Mouse (Mus musculus) kidney, adult 2 months (tissue): ENCODE data around the gene Vmn2r101.

Source experiments
- CTCF ChIP-seq: fragments of 200-500 bp; conservative IDR thresholded peaks from 2 replicates; pipeline ENCODE4 v1.5.1; 2011; ENCODE audit warnings: low read depth, mild to moderate bottlenecking, control low read depth, low read length, moderate library complexity, mixed read lengths; ENCODE audit not compliant: insufficient read depth, insufficient read length
- POLR2A ChIP-seq: fragments of 200-500 bp; IDR thresholded peaks from one replicate; pipeline ENCODE4 v1.6.1; 2011; ENCODE audit warnings: low read depth, low read length, control low read depth

DNA sequence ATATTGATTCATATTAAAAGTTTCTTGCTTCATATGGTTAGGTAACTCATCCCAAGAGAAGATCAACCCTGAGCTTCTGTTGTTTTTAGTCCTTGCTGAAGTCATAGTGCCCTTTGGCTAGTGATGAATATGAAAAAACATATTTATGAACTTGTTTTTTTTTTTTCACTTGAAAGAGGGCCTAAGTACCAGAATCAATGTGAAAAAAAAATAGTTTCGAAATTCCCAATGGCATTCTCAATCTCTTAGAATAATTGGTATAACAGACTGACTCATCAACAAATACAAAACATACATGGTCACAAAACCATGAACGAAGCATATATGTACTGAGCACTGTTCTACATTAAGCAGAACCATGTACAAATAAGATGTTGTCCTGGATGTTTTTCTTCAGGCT is 83.0 kb downstream of the Vmn2r101 start, which contains the start of gene Vmn2r102:
- TF ChIP-seq CTCF (no peak), POLR2A (no peak)
